Mouse (Mus musculus) heart, embryonic 11.5 days (tissue): Measurements from ENCODE around the gene Zfp811. TPM values are rescaled to one million over a fixed set of nuclear protein-coding genes. Genes with fewer than 3 reads are reported as not detected.

Experiments
- polyA plus RNA-seq: library from polyadenylated mRNA; unstranded; fragments of >200 nt; fragmentation: Nextera tagmentation; extraction: Ambion mirVana; gene quantifications from 2 replicates; pipeline ENCODE4 v1.2.1, GENCODE M21; 2014

Zfp811 gene
- polyA plus RNA-seq, 1 experiment from 2014 or later: 2.1 TPM

Other genes with a start within 250 kb of the Zfp811 start
- not detected in 2 replicates for gene Cyp4f37, start 188.6 kb downstream of the Zfp811 start, polyA plus RNA-seq
- gene Cyp4f40, start 151.0 kb downstream of the Zfp811 start, polyA plus RNA-seq: not detected in 2 replicates
- gene Cyp4f15, start 124.3 kb downstream of the Zfp811 start, polyA plus RNA-seq: 0.19 TPM in 1 of 2 replicates, not detected in the other
- 26.7 and 35.0 TPM in 2 replicates for gene Zfp871, start 21.6 kb downstream of the Zfp811 start, polyA plus RNA-seq
- gene Zfp799, start 20.3 kb upstream of the Zfp811 start, polyA plus RNA-seq: 8.0 and 10.5 TPM in 2 replicates
- gene Zfp870, start 81.7 kb upstream of the Zfp811 start, polyA plus RNA-seq: 4.8 and 5.9 TPM in 2 replicates
- not detected in 2 replicates for gene Cyp4f14, start 107.4 kb upstream of the Zfp811 start, polyA plus RNA-seq
- gene Cyp4f13, start 137.5 kb upstream of the Zfp811 start, polyA plus RNA-seq: 7.4 and 9.0 TPM in 2 replicates
- 5.9 and 7.4 TPM in 2 replicates for gene Zfp472, start 155.9 kb upstream of the Zfp811 start, polyA plus RNA-seq
- 8.8 and 11.3 TPM in 2 replicates for gene Zfp952, start 183.2 kb upstream of the Zfp811 start, polyA plus RNA-seq
- gene Zfp763, start 223.5 kb upstream of the Zfp811 start, polyA plus RNA-seq: 7.4 and 8.4 TPM in 2 replicates